Mouse (Mus musculus): ENCODE measurements around the gene Mmp2. TPM values are rescaled to one million over a fixed set of nuclear protein-coding genes. Genes with fewer than 3 reads are reported as not detected.
"Not testable (repeated sequence)": the region's sequence is repeated elsewhere in the genome, so short reads cannot be mapped to it uniquely, and the experiment has no call there.

Mmp2 gene
- 25.8 and 35.3 TPM in 2 replicates for polyA plus RNA-seq (2016; fragmentation: Nextera tagmentation; extraction: Ambion mirVana)

GRCm38 (mm10) chr8:92827243-92828034 is at the start of gene Mmp2:
Gene Mmp2, plus strand, starts transcription at chr8:92827291.
- Histone ChIP-seq H3K36me3 (replicated peaks) (no peaks in the 10 kb centered on the region), H3K9ac (peak within 1 kb of the TSS; percentile 54), H3K27ac (no peak within 1 kb of the TSS), H3K4me1 (peaks cover 19% of the 10 kb centered on the region), H3K4me2 (peak within 1 kb of the TSS; percentile 70), H3K4me3 (replicated peaks) (peak within 1 kb of the TSS; percentile 41), H3K9me3 (no peaks in the 10 kb centered on the region), H3K27me3 (peaks cover 34% of the 10 kb centered on the region)
- no peak for ATAC-seq (ENCODE audit: low FRiP score)
- WGBS, result 2% methylated on average over 36 of the region's 37 CpGs

- no peak overlapping the region for H3K4me2 ChIP-seq
- no peak overlapping the region for H3K9ac ChIP-seq
- H3K4me1 ChIP-seq, result peaks cover 16% of the 10 kb centered on the region
- ATAC-seq (ENCODE audit: low FRiP score), result no peak
- H3K36me3 ChIP-seq (replicated peaks), result no peaks in the 10 kb centered on the region
- no peak overlapping the region for H3K4me3 ChIP-seq (replicated peaks)
- no peaks in the 10 kb centered on the region for H3K9me3 ChIP-seq
- no peak overlapping the region for H3K27ac ChIP-seq
- peaks cover 12% of the 10 kb centered on the region; the same call in 1 of the 2 replicates for H3K27me3 ChIP-seq
- 75% methylated on average over 3 of the region's 3 CpGs for WGBS
Observed at GRCm38 (mm10) chr8:92780976-92781375, 46.1 kb upstream of the Mmp2 start.

GRCm38 (mm10) chr8:92783906-92784610 is 43.0 kb upstream of the Mmp2 start:
- no peak for ATAC-seq (ENCODE audit: low FRiP score)
- H3K27ac ChIP-seq, result no peak overlapping the region
- peaks cover 3% of the 10 kb centered on the region; the same call in 1 of the 2 replicates for H3K27me3 ChIP-seq
- WGBS, result 57% methylated on average over 3 of the region's 3 CpGs
- no peaks in the 10 kb centered on the region for H3K36me3 ChIP-seq (replicated peaks)
- H3K9ac ChIP-seq, result no peak overlapping the region
- H3K4me3 ChIP-seq (replicated peaks), result no peak overlapping the region
- H3K9me3 ChIP-seq, result no peaks in the 10 kb centered on the region
- peaks cover 7% of the 10 kb centered on the region for H3K4me1 ChIP-seq
- H3K4me2 ChIP-seq, result no peak overlapping the region

GRCm38 (mm10) chr8:92790835-92791234 is 36.3 kb upstream of the Mmp2 start:
- no peak overlapping the region for H3K27ac ChIP-seq
- H3K9me3 ChIP-seq, result no peaks in the 10 kb centered on the region
- no peaks in the 10 kb centered on the region for H3K36me3 ChIP-seq (replicated peaks)
- WGBS, result 84% methylated on average over 3 of the region's 3 CpGs
- H3K9ac ChIP-seq, result no peak overlapping the region
- no peaks in the 10 kb centered on the region for H3K4me1 ChIP-seq
- no peaks in the 10 kb centered on the region for H3K27me3 ChIP-seq
- ATAC-seq (ENCODE audit: low FRiP score), result no peak
- no peak overlapping the region for H3K4me3 ChIP-seq (replicated peaks)
- no peak overlapping the region for H3K4me2 ChIP-seq

- not testable (repeated sequence) for H3K9me3 ChIP-seq; H3K4me2 ChIP-seq; H3K4me1 ChIP-seq; H3K36me3 ChIP-seq (replicated peaks); H3K27ac ChIP-seq; H3K27me3 ChIP-seq; H3K4me3 ChIP-seq (replicated peaks); H3K9ac ChIP-seq; ATAC-seq (ENCODE audit: low FRiP score)
- 76% methylated on average over 2 of the region's 2 CpGs for WGBS
Observed at GRCm38 (mm10) chr8:92791999-92792398, 35.1 kb upstream of the Mmp2 start.

GRCm38 (mm10) chr8:92793852-92794580 is 33.1 kb upstream of the Mmp2 start:
- no peaks in the 10 kb centered on the region for H3K36me3 ChIP-seq (replicated peaks)
- H3K27ac ChIP-seq, result no peak overlapping the region
- no peaks in the 10 kb centered on the region for H3K4me1 ChIP-seq
- no peak overlapping the region for H3K9ac ChIP-seq
- ATAC-seq (ENCODE audit: low FRiP score), result no peak
- no peaks in the 10 kb centered on the region for H3K27me3 ChIP-seq
- no peak overlapping the region for H3K4me2 ChIP-seq
- H3K9me3 ChIP-seq, result no peaks in the 10 kb centered on the region
- WGBS, result 89% methylated on average over 14 of the region's 14 CpGs
- H3K4me3 ChIP-seq (replicated peaks), result no peak overlapping the region

- no peaks in the 10 kb centered on the region for H3K36me3 ChIP-seq (replicated peaks)
- no peak overlapping the region for H3K27ac ChIP-seq
- H3K27me3 ChIP-seq, result no peaks in the 10 kb centered on the region
- H3K4me3 ChIP-seq (replicated peaks), result no peak overlapping the region
- 58% methylated on average over 7 of the region's 7 CpGs for WGBS
- H3K4me1 ChIP-seq, result no peaks in the 10 kb centered on the region
- H3K4me2 ChIP-seq, result no peak overlapping the region
- no peak for ATAC-seq (ENCODE audit: low FRiP score)
- H3K9me3 ChIP-seq, result no peaks in the 10 kb centered on the region
- no peak overlapping the region for H3K9ac ChIP-seq
Observed at GRCm38 (mm10) chr8:92797527-92797931, 29.6 kb upstream of the Mmp2 start.

GRCm38 (mm10) chr8:92799406-92799805 is 27.7 kb upstream of the Mmp2 start:
- no peak for ATAC-seq (ENCODE audit: low FRiP score)

GRCm38 (mm10) chr8:92801231-92801630 is 25.9 kb upstream of the Mmp2 start:
- H3K9ac ChIP-seq, result no peak overlapping the region
- no peak overlapping the region for H3K27ac ChIP-seq
- H3K9me3 ChIP-seq, result no peaks in the 10 kb centered on the region
- no peaks in the 10 kb centered on the region for H3K4me1 ChIP-seq
- no peak overlapping the region for H3K4me3 ChIP-seq (replicated peaks)
- no peaks in the 10 kb centered on the region for H3K36me3 ChIP-seq (replicated peaks)
- H3K4me2 ChIP-seq, result no peak overlapping the region
- H3K27me3 ChIP-seq, result no peaks in the 10 kb centered on the region; the same call in 1 of the 2 replicates
- ATAC-seq (ENCODE audit: low FRiP score), result no peak
- WGBS, result 58% methylated on average over 8 of the region's 8 CpGs

More at GRCm38 (mm10) chr8:92799406-92799805, 27.7 kb upstream of the Mmp2 start:
- Histone ChIP-seq H3K4me2 (no peak overlapping the region), H3K9ac (no peak overlapping the region), H3K27ac (no peak overlapping the region), H3K36me3 (replicated peaks) (no peaks in the 10 kb centered on the region), H3K4me1 (no peaks in the 10 kb centered on the region), H3K9me3 (no peaks in the 10 kb centered on the region), H3K27me3 (no peaks in the 10 kb centered on the region), H3K4me3 (replicated peaks) (no peak overlapping the region)
- WGBS, result 90% methylated on average over 11 of the region's 11 CpGs

- H3K9ac ChIP-seq, result no peak overlapping the region
- ATAC-seq (ENCODE audit: low FRiP score), result no peak
- H3K27me3 ChIP-seq, result no peaks in the 10 kb centered on the region; the same call in 1 of the 2 replicates
- WGBS, result 88% methylated on average over 3 of the region's 3 CpGs
- H3K27ac ChIP-seq, result no peak overlapping the region
- no peaks in the 10 kb centered on the region for H3K4me1 ChIP-seq
- no peaks in the 10 kb centered on the region for H3K9me3 ChIP-seq
- no peak overlapping the region for H3K4me3 ChIP-seq (replicated peaks)
- H3K36me3 ChIP-seq (replicated peaks), result no peaks in the 10 kb centered on the region
- H3K4me2 ChIP-seq, result no peak overlapping the region
Observed at GRCm38 (mm10) chr8:92802591-92802990, 24.5 kb upstream of the Mmp2 start.

GRCm38 (mm10) chr8:92812773-92813172 is 14.3 kb upstream of the Mmp2 start:
- Histone ChIP-seq H3K36me3 (replicated peaks) (no peaks in the 10 kb centered on the region), H3K9ac (no peak overlapping the region), H3K4me2 (no peak overlapping the region), H3K27me3 (peaks cover 5% of the 10 kb centered on the region; the same call in 1 of the 2 replicates), H3K27ac (no peak overlapping the region), H3K9me3 (no peaks in the 10 kb centered on the region), H3K4me3 (replicated peaks) (no peak overlapping the region), H3K4me1 (no peaks in the 10 kb centered on the region; the same call in 1 of the 2 replicates)
- WGBS, result 78% methylated on average over 2 of the region's 2 CpGs
- ATAC-seq (ENCODE audit: low FRiP score), result no peak

- H3K4me1 ChIP-seq, result no peaks in the 10 kb centered on the region; the same call in 1 of the 2 replicates
- no peak overlapping the region for H3K4me2 ChIP-seq
- 81% methylated on average over 5 of the region's 5 CpGs for WGBS
- peaks cover 6% of the 10 kb centered on the region; the same call in 1 of the 2 replicates for H3K27me3 ChIP-seq
- H3K9ac ChIP-seq, result no peak overlapping the region
- H3K36me3 ChIP-seq (replicated peaks), result no peaks in the 10 kb centered on the region
- no peak overlapping the region for H3K27ac ChIP-seq
- no peak overlapping the region for H3K4me3 ChIP-seq (replicated peaks)
- H3K9me3 ChIP-seq, result no peaks in the 10 kb centered on the region
- no peak for ATAC-seq (ENCODE audit: low FRiP score)
Observed at GRCm38 (mm10) chr8:92815661-92816060, 11.4 kb upstream of the Mmp2 start.
